Mouse (Mus musculus) lung, postnatal 36 days (tissue): ENCODE measurements around the gene Fkbp8.
"Not testable (repeated sequence)": the region's sequence is repeated elsewhere in the genome, so short reads cannot be mapped to it uniquely, and the experiment has no call there.

Source experiments
- DNase-seq: peaks from one replicate; pipeline ENCODE4 v3.0.0; 2022; ENCODE audit warnings: mixed read lengths

Fkbp8 gene

DNA sequence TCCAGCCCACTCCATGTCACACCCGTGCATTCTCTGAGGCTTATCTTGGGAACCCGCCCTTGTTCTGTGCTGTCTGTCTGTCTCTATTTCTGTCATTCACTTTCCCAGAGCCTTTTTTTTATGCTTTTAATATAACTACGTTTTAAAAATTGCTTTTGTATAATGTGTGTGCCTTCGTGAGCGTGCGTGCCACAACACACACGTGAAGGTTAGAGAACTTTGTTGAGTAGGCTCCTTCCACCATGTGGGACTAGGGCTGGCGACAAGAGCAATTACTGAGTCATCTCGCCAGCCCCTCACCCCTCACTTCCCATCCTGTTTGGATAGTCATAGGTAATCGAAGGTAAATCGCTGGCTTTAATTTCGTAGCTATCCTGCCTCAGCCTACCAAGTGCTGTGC, 25.0 kb upstream of the Fkbp8 start:
- DNase-seq, result no peak

DNA sequence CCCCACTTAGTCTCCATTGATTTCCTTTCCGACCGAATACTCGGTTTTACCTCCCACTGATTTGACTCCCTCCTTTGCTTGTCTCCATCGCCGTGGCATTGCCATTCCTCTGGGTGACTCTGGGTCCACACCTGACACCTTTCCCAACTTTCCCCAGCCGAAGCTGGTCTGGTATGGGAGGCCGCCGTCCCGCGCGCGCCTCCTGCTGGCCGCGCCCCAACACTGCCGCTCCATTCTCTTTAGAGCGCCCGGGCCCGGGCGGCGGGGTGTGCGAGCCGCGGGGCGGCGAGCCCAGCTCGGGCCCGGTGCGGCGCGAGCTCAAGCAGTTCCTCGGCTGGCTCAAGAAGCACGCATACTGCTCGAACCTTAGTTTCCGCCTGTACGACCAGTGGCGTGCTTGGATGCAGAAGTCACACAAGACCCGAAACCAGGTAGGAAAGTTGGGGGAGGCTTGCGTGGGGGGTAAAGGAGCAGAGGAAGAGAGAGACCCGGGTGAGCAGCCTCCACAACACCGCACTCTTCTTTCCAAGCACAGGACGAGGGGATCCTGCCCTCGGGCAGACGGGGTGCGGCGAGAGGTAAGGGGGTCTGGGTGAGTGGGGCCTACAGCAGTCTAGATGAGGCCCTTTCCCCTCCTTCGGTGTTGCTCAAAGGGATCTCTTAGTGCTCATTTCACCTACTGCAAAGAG, 24.3 kb upstream of the Fkbp8 start:
- DNase-seq, result peak; percentile 85

DNA sequence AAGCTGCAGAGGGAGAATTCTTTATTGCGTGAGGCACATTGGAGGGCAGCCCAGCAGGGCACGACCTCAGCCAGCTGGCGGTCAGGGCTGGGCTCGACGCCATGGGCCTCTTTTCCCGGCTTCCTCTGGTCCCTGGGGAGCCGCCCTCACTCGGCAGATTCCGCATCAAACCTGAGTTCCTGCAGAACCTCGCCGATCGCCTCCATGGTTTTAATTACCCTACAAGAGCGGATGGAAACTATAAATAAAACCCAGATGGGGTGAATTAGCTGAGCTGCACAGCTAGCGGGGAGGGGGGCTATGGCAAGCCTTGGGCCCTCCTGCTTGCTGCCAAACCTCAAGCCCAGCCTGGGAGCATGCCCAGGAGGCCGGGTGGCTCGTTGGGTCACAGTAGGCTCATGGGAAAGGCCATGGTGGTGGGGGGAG, 23.2 kb upstream of the Fkbp8 start:
- DNase-seq, result peak; percentile 60

DNA sequence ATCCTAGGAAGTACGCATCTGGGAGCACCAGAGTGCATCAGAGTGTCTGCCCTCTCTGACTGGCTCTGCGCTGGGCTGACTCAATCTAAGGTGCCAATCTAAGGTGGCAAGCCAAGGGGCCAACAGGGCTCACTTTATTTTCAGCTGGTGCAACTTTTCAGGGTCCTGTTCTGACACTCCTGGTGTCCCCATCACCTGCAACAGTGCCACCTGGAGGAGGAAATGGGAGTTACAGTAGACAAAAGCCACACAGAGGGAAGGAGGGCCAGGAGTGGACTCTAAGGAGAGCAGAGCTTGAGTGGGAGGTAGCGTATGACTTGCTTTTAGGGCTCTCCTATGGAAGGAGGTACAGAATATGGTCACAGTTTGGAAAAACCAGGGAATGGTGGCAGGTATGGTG, 22.7 kb upstream of the Fkbp8 start:
- peak; percentile 86 for DNase-seq

DNA sequence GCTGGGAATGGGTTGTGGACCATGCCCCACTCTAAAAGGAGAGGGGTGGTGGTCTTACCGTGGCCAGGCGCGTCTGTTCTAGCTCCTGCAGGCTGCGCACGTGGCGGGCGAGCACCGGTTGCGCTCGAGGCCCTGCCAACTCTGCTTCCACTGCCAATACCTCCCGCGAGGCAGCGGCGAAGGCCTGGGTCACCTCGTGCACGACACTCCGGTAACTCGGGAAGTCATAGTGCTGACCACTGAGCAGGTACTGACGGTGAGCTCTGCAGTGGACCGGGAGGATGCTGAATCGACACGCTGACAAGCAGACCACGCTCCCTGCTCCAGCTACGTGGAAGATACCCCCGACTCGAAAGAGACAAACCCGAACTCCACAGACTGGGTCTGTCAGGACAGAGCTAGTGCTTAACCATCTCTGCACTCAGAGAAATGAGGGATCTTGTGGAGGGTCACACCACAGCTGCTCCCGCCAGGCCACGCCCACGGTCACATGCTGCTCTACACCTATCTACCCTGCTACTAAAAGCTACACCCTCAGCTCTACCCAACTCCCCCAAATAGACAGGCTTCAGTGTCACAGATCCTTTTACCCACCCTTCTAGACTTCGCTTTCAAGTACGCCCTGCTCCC, 21.7 kb upstream of the Fkbp8 start:
- DNase-seq, result no peak

DNA sequence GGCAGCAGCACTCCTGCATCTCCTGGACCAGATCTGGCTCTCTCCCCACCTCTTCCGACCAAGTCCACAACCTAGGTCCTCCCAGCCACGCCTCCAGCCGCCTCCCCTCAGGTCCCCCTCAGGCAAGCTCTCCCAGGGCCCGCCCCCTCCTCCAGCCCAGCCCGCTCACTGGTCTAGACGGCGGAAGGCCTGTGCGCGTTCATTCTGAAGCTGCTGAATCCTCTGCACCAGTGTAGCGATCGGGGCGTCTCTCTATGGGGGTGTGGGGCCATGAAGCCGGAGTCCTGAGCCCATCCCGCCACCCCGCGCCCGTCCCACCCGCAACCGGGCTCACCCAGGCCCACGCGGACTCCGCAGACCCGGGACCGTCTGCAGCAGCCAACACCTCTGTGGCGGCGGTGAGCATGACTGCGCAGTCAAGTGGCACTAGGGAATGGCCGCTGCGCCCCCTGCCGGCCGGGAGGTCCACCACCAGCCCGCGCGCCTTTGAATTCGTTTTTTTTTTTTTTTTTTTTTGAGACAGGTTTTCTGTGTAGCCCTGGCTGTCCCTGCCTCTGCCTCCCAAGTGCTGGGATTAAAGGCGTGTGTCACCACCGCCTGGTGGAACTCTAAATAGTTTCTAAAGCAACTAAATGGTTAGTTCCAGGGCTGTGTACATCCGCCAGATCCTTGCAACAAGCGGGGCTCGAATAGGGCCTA, 21.0 kb upstream of the Fkbp8 start, which contains the start of gene Rex1bd:
Gene Rex1bd (minus strand): TSS at position 425 of the 699 bp plus-strand sequence.
- DNase-seq, result peak; percentile 96

DNA sequence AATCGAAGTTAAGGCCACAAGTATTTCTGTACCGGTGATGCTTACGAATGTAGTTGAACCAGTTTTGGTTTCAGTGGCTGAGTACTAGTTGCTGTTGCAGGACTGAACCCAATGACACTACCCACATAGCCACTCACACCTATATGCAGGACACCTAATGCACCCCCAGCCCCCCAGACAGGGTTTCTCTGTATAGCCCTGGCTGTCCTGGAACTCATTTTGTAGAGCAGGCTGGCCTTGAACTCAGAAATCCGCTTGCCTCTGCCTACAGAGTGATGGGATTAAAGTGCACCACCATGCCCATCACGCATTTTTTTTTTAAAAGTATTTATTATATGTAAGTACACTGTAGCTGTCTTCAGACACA, 20.5 kb upstream of the Fkbp8 start:
- DNase-seq, result no peak

DNA sequence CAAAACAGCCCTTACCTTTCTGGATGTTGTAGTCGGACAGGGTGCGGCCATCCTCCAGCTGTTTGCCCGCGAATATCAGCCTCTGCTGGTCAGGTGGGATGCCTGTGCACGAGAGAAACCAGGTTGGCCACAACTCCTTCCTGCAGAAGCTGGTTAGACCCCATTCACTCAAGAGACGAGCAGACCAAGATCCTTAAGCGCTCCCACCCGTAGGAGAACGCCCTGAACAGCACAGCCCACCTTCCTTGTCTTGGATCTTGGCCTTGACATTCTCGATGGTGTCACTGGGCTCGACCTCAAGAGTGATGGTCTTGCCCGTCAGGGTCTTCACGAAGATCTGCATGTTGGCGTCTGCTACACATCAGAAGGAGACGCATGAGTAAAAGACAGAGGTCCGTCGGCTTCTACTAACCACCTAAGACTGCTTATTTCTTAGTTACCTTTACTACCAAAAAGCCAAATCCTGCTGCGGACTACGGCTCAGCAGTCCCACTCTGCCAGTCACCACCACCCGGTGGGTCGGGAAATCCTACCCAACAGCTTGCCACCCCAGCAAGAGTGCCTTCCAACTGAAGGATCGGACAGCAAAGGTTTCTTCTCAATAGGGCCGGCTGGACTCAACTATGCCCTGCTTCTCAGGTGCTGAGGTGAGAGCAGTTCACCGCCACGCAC, 18.1 kb upstream of the Fkbp8 start:
- DNase-seq, result no peak

DNA sequence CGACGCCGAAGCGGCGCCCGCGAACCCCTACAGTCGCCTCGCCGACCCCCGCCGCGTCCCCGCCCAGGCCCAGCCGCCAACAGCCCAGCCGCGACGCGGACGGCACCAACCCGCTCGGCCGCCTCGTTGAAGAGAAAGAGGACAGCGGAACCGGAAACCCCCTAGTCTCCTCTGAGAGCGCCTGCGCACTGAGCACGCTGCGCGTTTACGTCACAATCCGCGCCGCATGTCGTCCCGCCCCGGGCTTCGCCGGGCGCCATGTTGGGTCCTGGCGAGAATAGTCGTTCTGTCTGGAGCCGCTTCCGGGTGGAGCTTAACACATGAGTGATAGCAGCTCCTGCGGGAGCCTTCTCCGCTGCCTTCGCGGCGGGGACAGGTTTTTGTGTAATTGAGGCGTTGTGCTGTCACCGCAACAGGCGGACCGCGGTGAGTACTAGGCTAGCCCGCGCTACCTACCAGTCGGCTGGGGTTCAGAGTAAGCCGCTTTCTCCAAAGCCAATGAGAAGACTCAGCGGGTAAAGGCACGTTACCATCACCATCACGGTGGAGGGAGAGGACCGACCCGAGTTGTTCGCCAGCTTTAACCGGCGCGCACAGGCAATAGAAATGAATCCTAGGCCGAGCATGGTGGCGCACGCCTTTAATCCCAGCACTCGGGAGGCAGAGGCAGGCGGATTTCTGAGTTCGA, 17.2 kb upstream of the Fkbp8 start, which contains the start of gene Uba52:
Gene Uba52 (minus strand): TSS at position 574 of the 688 bp plus-strand sequence.
- peak; percentile 97 for DNase-seq

DNA sequence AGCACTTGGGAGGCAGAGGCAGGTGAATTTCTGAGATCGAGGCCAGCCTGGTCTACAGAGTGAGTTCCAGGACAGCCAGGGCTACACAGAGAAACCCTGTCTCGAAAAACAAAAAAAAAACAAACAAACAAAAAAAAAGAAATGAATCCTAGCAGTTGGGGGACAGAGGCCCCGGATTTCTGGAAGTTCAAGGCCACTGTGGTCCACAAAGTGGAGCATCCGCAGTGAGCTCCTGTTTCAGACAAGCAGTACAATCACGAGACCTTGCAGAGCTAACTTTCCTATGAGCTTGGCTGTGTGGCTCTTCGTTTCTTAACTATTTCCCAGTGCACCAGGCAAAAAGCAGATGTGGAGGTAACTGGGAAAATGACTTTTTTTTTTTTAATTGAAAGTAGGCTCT, 16.4 kb upstream of the Fkbp8 start:
- DNase-seq, result not testable (repeated sequence)

DNA sequence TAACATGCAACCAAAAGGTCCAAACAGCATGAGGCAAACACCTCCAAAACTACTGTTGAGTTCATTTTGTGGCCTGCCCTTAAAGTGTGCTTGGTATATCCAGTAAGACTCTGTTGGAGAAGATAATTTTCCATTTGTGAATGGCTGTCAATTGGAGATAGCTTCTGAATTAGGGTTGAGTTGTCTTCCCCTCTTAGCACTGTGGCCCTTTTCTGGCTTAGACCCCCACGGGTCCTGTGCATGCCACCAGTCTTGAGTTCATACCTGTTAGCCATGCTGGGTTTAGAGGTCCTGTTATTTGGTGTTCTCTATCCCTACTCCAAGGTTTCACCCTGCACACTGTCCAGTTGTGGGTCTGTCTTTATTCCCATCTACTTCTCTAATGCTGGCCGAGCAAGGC, 15.8 kb upstream of the Fkbp8 start:
- DNase-seq, result no peak

DNA sequence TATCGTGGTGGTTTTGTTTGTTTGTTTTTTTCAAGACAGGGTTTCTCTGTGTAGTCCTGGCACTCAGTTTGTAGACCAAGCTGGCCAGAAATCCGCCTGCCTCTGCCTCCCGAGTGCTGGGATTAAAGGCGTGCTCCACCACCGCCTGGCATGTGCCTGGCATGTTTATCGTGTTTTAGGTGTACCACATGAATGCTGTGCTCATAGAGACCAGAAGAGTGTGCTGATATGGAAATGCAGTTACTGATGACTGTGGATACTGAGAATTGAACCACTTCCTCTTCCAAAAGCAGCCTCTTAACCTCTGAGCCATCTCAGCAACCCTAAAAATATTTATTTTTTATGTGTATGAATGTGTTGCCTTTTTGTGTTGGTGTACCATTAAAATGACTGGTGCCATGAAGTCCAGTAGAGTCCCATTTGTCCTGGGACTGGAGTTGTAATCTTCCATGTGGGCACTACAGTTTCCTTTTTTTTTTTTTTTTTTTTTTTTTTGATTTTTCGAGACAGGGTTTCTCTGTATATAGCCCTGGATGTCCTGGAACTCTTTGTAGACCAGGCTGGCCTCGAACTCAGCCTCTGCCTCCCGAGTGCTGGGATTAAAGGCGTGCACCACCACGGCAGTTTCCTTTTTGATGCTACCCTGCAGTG, 15.1 kb upstream of the Fkbp8 start:
- DNase-seq, result no peak

DNA sequence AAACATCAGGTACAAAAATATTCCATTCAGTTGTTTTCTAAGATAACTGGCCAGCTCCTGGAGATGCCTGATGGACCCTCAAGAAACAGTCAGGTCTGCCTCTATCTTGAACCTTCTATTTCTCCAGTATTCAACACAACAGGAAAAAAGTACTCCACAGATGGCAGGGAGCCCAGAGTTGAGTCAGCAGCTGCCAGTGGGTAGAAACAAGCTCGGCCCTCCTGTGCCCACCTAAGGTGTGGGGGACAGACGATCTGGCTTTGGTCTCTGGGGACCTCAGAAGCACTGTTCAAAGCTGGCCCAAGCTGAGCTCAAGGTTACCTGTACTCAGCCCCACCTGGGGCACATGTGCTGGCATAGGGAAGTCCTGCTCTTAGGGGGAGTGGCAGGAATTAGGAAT, 14.1 kb upstream of the Fkbp8 start:
- DNase-seq, result peak; percentile 66

DNA sequence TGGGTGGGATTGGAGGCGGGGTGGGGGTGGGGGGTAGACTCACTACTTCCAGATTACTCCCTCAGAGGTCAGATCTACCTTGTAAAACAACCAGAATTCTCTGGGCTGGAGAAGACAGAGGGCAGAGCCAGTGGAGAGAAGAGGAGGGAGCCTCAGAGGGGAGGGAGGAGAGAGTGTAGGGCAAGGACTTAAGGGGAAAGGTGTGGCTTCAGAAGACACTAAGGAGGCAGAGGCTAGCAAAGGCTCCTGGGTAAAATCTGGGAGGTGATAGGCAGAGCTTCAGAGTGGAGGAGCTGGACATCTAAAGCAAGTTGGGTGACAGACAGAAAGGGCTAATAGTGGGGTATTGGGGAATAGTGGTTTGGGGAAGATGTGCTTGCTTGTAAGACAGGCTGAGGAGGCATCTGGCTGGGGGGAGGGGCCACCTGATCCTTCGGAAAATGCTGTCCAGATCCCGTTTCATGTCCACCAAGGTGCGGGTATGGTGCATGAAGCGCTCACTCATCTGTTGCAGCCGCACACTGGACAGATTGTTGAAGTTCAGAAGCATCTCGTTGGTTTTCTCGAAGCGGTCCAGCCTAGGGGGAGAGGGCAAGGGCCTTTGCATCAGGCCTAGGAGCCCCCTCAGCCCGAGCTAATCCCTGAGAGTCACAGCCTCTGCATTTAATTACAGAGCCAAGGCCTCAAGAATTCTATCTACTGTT, 9.4 kb upstream of the Fkbp8 start:
- DNase-seq, result no peak

DNA sequence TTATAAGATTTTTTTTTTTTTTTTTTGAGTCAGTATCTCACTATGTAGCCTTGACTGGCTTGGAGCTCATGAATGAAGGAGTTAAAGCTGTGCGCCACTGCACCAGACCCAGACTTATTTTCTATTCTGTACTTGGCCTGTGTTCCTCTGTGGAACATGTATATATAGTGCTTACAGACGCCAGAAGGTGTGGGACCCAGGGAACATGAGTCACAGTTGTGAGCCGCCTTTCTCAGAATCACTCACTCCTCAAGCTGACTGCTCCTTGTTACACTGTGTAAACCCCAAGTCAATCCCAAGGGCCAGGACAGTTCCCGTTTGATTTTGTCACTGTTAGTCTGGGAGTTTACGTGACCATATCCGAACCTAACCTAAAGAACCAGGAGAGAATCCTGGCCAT, 8.5 kb upstream of the Fkbp8 start:
- DNase-seq, result no peak

DNA sequence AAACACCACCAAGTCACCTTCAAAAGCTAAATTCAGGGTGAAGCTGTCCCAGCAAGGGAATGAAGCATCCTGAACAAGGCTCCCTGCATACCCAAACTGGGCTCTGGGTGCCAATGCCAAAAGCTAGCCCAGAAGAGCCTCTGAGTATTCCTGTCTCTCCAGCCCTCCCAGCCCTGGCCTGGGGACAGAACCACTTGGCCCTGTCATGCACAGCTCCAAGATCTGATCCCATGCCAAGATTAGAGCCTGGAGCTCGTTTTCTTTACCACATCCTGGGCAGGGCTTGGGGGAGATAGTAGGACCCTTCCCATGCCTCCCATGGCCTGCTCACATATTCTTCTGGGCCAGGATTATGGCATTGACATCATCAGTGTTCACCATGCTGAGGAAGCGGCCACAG, 7.9 kb upstream of the Fkbp8 start:
- no peak for DNase-seq

DNA sequence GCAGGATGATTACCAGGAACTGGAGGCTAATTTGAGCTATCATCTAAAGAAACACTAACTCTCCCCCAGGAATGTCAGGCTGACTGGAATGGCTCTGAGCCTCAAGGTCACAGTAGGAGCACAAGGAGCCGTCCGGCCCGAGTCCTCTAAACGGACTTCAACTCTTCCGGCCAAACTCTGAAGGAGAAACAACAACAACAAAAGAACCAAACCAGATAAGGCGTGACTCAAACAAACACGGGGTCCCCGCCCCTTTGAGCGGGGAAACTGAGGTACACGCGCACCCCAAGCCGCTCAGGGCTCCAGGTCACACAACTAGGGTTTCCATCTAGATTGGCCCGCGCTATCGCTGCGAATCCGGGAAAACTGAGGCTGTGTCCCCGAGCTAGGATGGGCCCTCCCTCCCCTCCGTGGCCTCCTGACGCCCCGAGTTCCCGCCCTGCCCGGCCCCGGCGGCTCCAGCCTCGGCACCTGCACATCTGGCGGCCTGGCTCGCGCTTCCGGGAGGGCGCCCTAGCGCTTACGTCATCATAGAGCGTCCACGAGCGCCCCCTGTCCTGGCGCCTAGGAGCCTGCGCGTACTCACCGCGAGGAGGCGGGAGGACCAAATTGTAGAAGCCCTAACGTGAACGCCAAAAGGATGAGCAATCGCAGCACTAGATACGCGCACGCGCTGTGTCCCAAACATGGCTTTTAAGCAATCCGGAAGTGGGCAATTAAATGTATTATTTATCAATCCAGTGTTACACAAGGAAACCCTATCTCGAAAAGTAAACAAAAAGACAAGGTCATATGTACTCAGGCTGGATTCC, 4.7 kb upstream of the Fkbp8 start:
- peak; percentile 97 for DNase-seq

DNA sequence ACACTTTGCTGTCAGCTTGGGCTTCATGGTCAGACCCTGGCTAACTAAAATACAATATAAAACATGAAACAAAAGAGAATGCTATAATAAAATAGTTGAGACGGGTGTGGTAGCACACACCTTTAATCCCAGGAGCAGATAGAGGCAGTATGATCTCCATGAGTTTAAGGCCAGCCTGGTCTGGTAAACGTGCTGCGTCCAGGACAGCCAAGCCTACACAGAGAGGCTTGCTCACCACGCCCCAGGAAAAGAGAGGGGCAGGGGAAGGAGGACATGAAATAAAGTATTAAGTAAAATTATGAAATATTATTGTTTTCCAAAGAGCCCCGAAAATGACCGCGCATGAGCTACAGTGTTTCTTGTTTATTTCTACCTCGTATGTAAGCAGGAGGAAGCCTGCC, 413 bp upstream of the Fkbp8 start:
- no peak for DNase-seq

DNA sequence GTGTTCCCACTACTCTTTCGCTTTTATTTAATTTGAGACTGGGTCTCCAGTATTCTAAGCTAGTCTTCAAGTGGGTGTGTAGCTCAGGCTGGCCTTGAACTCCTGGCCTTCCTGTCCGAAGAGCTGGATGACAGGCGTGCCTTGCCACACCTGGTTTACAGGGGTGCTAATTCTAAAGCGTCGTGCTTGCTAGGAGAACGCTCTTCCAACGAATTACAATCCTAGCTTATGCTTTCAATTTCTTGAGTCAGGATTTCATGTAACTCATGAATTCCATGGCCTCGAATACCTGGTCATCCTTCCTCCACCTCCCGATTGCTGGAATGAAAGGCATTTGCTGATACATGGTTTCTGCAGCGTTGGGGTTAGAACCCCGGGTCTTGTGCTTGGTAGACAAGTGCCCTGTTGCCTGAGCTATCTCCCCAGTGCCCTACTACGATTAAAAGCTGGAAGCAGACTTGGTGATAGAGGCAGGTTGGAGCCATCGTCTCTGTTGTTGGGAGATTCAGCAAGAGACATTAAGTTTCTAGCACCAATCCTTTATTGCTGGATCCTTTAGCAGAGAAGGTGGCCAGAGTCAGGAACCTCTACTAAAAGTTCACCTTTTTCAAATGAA, 766 bp downstream of the Fkbp8 start:
- no peak for DNase-seq

DNA sequence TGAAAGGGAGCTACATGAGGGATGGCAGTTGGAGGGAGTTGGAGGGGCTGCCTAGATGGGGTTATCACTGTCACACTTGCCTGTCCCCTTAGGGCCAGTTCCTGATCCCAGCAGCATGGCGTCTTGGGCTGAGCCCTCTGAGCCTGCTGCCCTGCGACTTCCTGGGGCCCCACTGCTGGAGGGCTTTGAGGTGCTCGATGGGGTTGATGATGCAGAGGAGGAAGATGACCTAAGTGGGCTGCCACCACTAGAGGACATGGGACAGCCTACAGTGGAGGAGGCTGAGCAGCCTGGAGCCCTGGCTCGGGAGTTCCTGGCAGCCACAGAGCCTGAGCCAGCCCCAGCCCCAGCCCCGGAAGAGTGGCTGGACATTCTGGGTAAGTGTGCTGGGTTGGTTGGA, 1.8 kb downstream of the Fkbp8 start:
- no peak for DNase-seq
